Mouse (Mus musculus) left cerebral cortex, adult 18-20 months (tissue): ENCODE results near the gene Gpr3. TPM values are rescaled to one million over a fixed set of nuclear protein-coding genes. Genes with fewer than 3 reads are reported as not detected.

ENCODE experiments used
- DNase-seq, 2 experiments: peaks; one replicate each; pipeline ENCODE4 v3.0.0; 2021 to 2022; ENCODE audit warnings: low spot score in 2 of 2, mixed read lengths in 1 of 2
- total RNA-seq, 2 experiments: library from RNA; stranded (reverse); gene quantifications; 2 replicates each; pipeline ENCODE4 v1.2.3; 2021

Gpr3 gene
- total RNA-seq, 2 experiments from 2014 or later, result 14.8 to 16.7 TPM

- peak; percentile 48 to 67 for DNase-seq
Observed at GRCm38 (mm10) chr4:133200343-133200742, 12.0 kb downstream of the Gpr3 start.

- no peak for DNase-seq
Observed at GRCm38 (mm10) chr4:133199743-133200142, 12.6 kb downstream of the Gpr3 start.

- no peak for DNase-seq
Observed at GRCm38 (mm10) chr4:133198337-133199180, 13.8 kb downstream of the Gpr3 start.

- DNase-seq, result no peak
Observed at GRCm38 (mm10) chr4:133197801-133198286, 14.5 kb downstream of the Gpr3 start.

- DNase-seq, result no peak
Observed at GRCm38 (mm10) chr4:133197355-133197754, 15.0 kb downstream of the Gpr3 start.

- DNase-seq, result no peak
Observed at GRCm38 (mm10) chr4:133196852-133197251, 15.5 kb downstream of the Gpr3 start.

GRCm38 (mm10) chr4:133196136-133196535 is 16.2 kb downstream of the Gpr3 start:
- no peak for DNase-seq

GRCm38 (mm10) chr4:133195014-133195413 is 17.3 kb downstream of the Gpr3 start:
- no peak for DNase-seq

GRCm38 (mm10) chr4:133194482-133194881 is 17.9 kb downstream of the Gpr3 start:
- no peak for DNase-seq

- no peak for DNase-seq
Observed at GRCm38 (mm10) chr4:133189396-133189795, 22.9 kb downstream of the Gpr3 start.

- DNase-seq, result no peak
Observed at GRCm38 (mm10) chr4:133186856-133187255, 25.5 kb downstream of the Gpr3 start.

- DNase-seq, result no peak
Observed at GRCm38 (mm10) chr4:133185893-133186292, 26.4 kb downstream of the Gpr3 start.

- no peak for DNase-seq
Observed at GRCm38 (mm10) chr4:133184898-133185665, 27.3 kb downstream of the Gpr3 start.

- DNase-seq, result no peak
Observed at GRCm38 (mm10) chr4:133184031-133184897, 28.1 kb downstream of the Gpr3 start.

- no peak for DNase-seq
Observed at GRCm38 (mm10) chr4:133182439-133183033, 29.8 kb downstream of the Gpr3 start.

GRCm38 (mm10) chr4:133179258-133179657 is 33.1 kb downstream of the Gpr3 start:
- no peak for DNase-seq

- no peak for DNase-seq
Observed at GRCm38 (mm10) chr4:133178305-133178704, 34.0 kb downstream of the Gpr3 start.

GRCm38 (mm10) chr4:133176761-133177403 is 35.5 kb downstream of the Gpr3 start:
- DNase-seq, result peak in 1 of 2 experiments; percentile 24

- no peak for DNase-seq
Observed at GRCm38 (mm10) chr4:133175998-133176760, 36.2 kb downstream of the Gpr3 start.
